Mouse (Mus musculus) left cerebral cortex, adult 9 months (tissue): Measurements from ENCODE around the gene Mapkap1.

Experiments
- DNase-seq, 2 experiments: peaks; one replicate each; pipeline ENCODE4 v3.0.0; 2022; ENCODE audit warnings: low spot score in 2 of 2

Gene Mapkap1

GRCm38 (mm10) chr2:34406601-34407464, at the start of gene Mapkap1:
Gene Mapkap1 (plus strand): TSS chr2:34406771.
- peak; percentile 90 to 97 for DNase-seq

- no peak for DNase-seq
These were observed 42.9 kb upstream of the Mapkap1 start for GRCm38 (mm10) chr2:34363678-34364077.

GRCm38 (mm10) chr2:34367024-34367423, 39.5 kb upstream of the Mapkap1 start:
- DNase-seq: no peak

- no peak for DNase-seq
These were observed 38.2 kb upstream of the Mapkap1 start for GRCm38 (mm10) chr2:34368396-34368795.

GRCm38 (mm10) chr2:34370349-34370724, 36.2 kb upstream of the Mapkap1 start:
- DNase-seq: no peak

- DNase-seq: no peak
These were observed 35.7 kb upstream of the Mapkap1 start for GRCm38 (mm10) chr2:34370725-34371440.

- no peak for DNase-seq
These were observed 34.9 kb upstream of the Mapkap1 start for GRCm38 (mm10) chr2:34371441-34372304.

- peak; percentile 81 to 92 for DNase-seq
These were observed 34.0 kb upstream of the Mapkap1 start, which contains the start of gene Pbx3 for GRCm38 (mm10) chr2:34372305-34373301. Gene Pbx3 (minus strand): TSS chr2:34373142.

- DNase-seq: peak in 1 of 2 experiments; percentile 19
These were observed 32.7 kb upstream of the Mapkap1 start for GRCm38 (mm10) chr2:34373886-34374285.

- DNase-seq: no peak
These were observed 32.2 kb upstream of the Mapkap1 start for GRCm38 (mm10) chr2:34374349-34374748.

GRCm38 (mm10) chr2:34378930-34379329, 27.6 kb upstream of the Mapkap1 start:
- DNase-seq: no peak

- DNase-seq: no peak
These were observed 7.0 kb upstream of the Mapkap1 start for GRCm38 (mm10) chr2:34399535-34399934.

- DNase-seq: no peak
These were observed 1.0 kb downstream of the Mapkap1 start for GRCm38 (mm10) chr2:34407596-34407995.

GRCm38 (mm10) chr2:34408341-34408740, 1.8 kb downstream of the Mapkap1 start:
- DNase-seq: no peak

GRCm38 (mm10) chr2:34409741-34410340, 3.3 kb downstream of the Mapkap1 start:
- no peak for DNase-seq

GRCm38 (mm10) chr2:34420256-34420655, 13.7 kb downstream of the Mapkap1 start:
- no peak for DNase-seq

- DNase-seq: no peak
These were observed 17.6 kb downstream of the Mapkap1 start for GRCm38 (mm10) chr2:34424186-34424585.

GRCm38 (mm10) chr2:34425573-34426223, 19.1 kb downstream of the Mapkap1 start:
- no peak for DNase-seq

- no peak for DNase-seq
These were observed 24.1 kb downstream of the Mapkap1 start for GRCm38 (mm10) chr2:34430663-34431062.
